Mouse (Mus musculus): Measurements from ENCODE around the gene Fbxo40.
A peak's percentile ranks its signal among the peaks of the same experiment; 100 is the strongest.

Gene Fbxo40

GRCm38 (mm10) chr16:36946459-36947159 is 43.7 kb downstream of the Fbxo40 start:
- DNase-seq (ENCODE audit: low spot score), result no peak

GRCm38 (mm10) chr16:36944895-36945424 is 45.3 kb downstream of the Fbxo40 start:
- DNase-seq (ENCODE audit: low spot score), result peak; percentile 46

GRCm38 (mm10) chr16:36943591-36943990 is 46.7 kb downstream of the Fbxo40 start:
- DNase-seq (ENCODE audit: low spot score), result no peak

GRCm38 (mm10) chr16:36941895-36942294 is 48.4 kb downstream of the Fbxo40 start:
- DNase-seq (ENCODE audit: low spot score), result no peak

- DNase-seq (ENCODE audit: low spot score), result no peak
These were observed 49.0 kb downstream of the Fbxo40 start for GRCm38 (mm10) chr16:36941137-36941727.

- no peak for DNase-seq (ENCODE audit: low spot score)
These were observed 54.5 kb downstream of the Fbxo40 start for GRCm38 (mm10) chr16:36935814-36936213.

- no peak for DNase-seq (ENCODE audit: low spot score)
These were observed 55.2 kb downstream of the Fbxo40 start, which contains the start of gene Hcls1 for GRCm38 (mm10) chr16:36934841-36935620. Hcls1 (plus strand) TSS chr16:36934983.

GRCm38 (mm10) chr16:36934131-36934840 is 56.0 kb downstream of the Fbxo40 start:
- DNase-seq (ENCODE audit: low spot score), result no peak

- DNase-seq (ENCODE audit: low spot score), result no peak
These were observed 57.7 kb downstream of the Fbxo40 start for GRCm38 (mm10) chr16:36932546-36932945.

- no peak for DNase-seq (ENCODE audit: low spot score)
These were observed 58.3 kb downstream of the Fbxo40 start for GRCm38 (mm10) chr16:36931976-36932375.

GRCm38 (mm10) chr16:36931381-36931780 is 58.9 kb downstream of the Fbxo40 start:
- no peak for DNase-seq (ENCODE audit: low spot score)

- no peak for DNase-seq (ENCODE audit: low spot score)
These were observed 59.8 kb downstream of the Fbxo40 start for GRCm38 (mm10) chr16:36930231-36931136.

GRCm38 (mm10) chr16:36929216-36929615 is 61.1 kb downstream of the Fbxo40 start:
- no peak for DNase-seq (ENCODE audit: low spot score)

GRCm38 (mm10) chr16:36928106-36928500 is 62.2 kb downstream of the Fbxo40 start:
- DNase-seq (ENCODE audit: low spot score), result no peak

GRCm38 (mm10) chr16:36927495-36928105 is 62.7 kb downstream of the Fbxo40 start:
- no peak for DNase-seq (ENCODE audit: low spot score)

GRCm38 (mm10) chr16:36926514-36927447 is 63.5 kb downstream of the Fbxo40 start:
- DNase-seq (ENCODE audit: low spot score), result no peak

GRCm38 (mm10) chr16:36925797-36926196 is 64.5 kb downstream of the Fbxo40 start:
- DNase-seq (ENCODE audit: low spot score), result no peak

GRCm38 (mm10) chr16:36925351-36925750 is 64.9 kb downstream of the Fbxo40 start:
- no peak for DNase-seq (ENCODE audit: low spot score)

- DNase-seq (ENCODE audit: low spot score), result no peak
These were observed 66.0 kb downstream of the Fbxo40 start for GRCm38 (mm10) chr16:36924312-36924711.

Measured in testis, postnatal 14 days (tissue).